Mouse (Mus musculus) thymus, postnatal 14 days (tissue): ENCODE data around the gene Cdh1.
"Not testable (repeated sequence)": the region's sequence is repeated elsewhere in the genome, so short reads cannot be mapped to it uniquely, and the experiment has no call there.

ENCODE experiments used
- DNase-seq: peaks from one replicate; pipeline ENCODE4 v3.0.0; 2021

The Cdh1 gene

GRCm38 (mm10) chr8:106595623-106596022 lies 7.5 kb upstream of the Cdh1 start:
- DNase-seq = not testable (repeated sequence)

- DNase-seq = no peak
Measured at GRCm38 (mm10) chr8:106597067-106597466, 6.1 kb upstream of the Cdh1 start.

GRCm38 (mm10) chr8:106599265-106599979 lies 3.7 kb upstream of the Cdh1 start:
- no peak for DNase-seq

GRCm38 (mm10) chr8:106603933-106604332 lies 782 bp downstream of the Cdh1 start:
- peak; percentile 6 for DNase-seq

DNA sequence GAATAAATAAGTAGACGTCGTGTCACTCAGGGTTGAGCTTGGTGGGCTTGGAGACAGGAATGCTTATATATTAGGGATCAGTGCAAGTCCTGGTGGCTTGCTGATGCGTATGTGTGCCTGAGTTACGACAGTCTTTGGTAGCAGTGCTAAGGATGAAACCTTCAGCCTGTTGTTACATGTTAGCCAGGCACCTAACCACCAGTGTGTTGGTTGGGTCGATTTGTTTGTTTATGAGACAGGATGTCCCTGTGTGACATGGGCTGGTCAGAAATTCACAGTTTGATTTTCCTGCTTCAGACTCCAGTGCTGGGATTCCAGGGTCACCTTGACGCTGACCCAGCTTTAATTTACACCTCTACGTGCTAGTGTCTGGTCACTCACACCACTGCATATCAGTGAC lies 2.5 kb downstream of the Cdh1 start:
- no peak for DNase-seq

- no peak for DNase-seq
Measured at GRCm38 (mm10) chr8:106606121-106606520, 3.0 kb downstream of the Cdh1 start.

DNA sequence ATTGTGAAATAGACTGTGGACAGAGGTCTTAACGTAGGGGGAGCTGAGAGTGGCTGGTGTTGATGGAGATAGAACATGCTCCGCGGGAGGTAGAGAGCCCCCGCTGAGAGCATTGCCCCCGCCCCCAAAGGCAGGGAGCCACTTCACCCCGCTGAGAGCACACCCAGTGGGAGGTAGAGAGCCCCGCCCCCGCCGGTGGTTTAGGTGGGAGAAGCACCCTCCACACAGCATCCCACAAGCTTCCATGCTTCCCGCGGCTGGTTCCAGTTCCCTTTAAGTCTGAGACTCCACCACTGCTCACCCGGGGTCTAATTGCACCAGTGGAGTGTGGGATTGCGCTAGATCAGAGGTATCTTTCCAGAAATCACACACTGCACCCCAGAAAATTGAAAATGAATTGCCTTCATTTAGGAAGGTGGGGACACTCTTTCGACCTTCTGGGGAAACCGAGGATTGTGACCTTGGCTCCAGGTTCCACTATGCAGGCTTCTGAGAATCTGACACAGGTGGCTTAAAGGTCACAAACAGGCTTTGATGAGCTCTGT lies 3.5 kb downstream of the Cdh1 start:
- DNase-seq = peak; percentile 8

GRCm38 (mm10) chr8:106607783-106608182 lies 4.6 kb downstream of the Cdh1 start:
- not testable (repeated sequence) for DNase-seq

- DNase-seq = no peak
Measured at GRCm38 (mm10) chr8:106608425-106608824, 5.3 kb downstream of the Cdh1 start.

GRCm38 (mm10) chr8:106609076-106609903 lies 6.1 kb downstream of the Cdh1 start:
- DNase-seq = no peak

GRCm38 (mm10) chr8:106610958-106611640 lies 7.9 kb downstream of the Cdh1 start:
- no peak for DNase-seq

DNA sequence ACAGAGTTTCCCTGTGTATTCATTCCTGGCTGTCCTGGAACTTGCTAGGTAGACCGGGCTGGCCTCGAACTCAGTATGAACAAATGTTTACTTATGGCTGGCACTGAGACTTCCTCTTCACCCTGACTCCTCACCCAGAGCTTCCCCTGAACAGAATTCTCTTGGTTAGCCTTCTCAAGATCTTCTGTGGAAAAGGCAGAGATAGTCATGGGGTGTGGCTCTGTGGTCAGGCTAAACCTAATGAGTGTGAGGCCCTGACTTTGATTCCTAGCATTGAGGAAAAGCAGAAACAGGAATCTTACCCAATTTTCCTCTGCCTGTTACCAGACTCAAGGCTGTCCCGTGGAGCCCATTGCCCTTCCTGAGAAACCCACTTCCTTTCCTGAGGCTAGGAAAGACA lies 8.9 kb downstream of the Cdh1 start:
- no peak for DNase-seq

GRCm38 (mm10) chr8:106614704-106615103 lies 11.6 kb downstream of the Cdh1 start:
- DNase-seq = no peak

GRCm38 (mm10) chr8:106615661-106616299 lies 12.6 kb downstream of the Cdh1 start:
- DNase-seq = no peak

GRCm38 (mm10) chr8:106616679-106617078 lies 13.5 kb downstream of the Cdh1 start:
- DNase-seq = no peak

- DNase-seq = no peak
Measured at GRCm38 (mm10) chr8:106617196-106617595, 14.0 kb downstream of the Cdh1 start.

- DNase-seq = no peak
Measured at GRCm38 (mm10) chr8:106617865-106618264, 14.7 kb downstream of the Cdh1 start.

DNA sequence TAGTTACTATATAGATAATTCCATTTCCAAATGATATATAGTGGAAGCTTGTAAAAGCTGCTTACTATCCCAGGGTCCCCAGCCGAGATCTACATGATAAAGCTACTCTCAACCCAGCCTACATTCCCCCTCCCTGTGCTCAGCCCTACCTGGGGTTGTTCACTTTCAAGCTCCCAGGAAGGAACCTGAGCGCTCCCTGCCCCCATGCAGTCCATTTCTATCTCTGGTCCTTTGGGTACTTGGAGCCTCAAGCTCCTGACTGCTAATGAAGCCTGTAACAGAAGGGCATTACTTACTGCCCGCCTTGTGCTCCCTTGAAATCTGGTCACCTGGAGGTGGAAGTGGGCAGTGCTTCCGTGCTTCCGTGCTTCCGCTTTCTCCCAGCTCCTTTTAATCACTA lies 15.2 kb downstream of the Cdh1 start:
- DNase-seq = no peak

DNA sequence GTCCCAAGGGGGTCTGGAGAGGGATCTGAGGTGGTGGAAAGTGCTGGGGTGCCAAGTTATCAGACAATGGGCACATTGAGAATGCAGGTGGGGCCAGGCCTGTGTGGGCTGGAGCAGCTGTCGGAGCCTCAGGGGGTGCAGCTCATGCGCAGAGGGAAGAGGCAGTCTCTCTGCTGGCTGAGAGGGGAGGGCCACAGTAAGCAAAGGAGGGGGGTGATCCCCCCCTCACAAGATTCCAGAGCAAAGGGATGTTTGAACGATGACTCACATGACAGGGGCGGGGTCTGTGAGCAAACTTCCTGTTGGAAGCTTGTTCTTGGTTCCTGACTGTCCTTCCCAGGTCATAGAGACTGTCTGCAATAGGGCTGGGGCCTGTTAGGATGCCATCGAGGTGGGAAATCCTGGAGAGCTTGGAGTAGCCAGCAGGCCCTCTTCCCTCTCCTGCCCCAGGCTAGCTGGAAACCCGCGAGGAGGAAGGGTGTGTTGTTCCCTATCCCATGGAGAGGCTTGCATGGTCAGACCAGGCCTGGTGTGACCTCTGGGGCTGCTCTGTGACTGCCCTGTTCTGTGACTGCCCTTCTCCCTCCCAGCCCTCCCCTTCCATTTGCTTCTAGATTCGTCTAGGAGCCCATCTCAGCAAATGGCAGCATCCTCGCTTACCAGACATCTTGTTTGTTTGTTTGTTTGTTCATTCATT lies 16.5 kb downstream of the Cdh1 start:
- DNase-seq = no peak

DNA sequence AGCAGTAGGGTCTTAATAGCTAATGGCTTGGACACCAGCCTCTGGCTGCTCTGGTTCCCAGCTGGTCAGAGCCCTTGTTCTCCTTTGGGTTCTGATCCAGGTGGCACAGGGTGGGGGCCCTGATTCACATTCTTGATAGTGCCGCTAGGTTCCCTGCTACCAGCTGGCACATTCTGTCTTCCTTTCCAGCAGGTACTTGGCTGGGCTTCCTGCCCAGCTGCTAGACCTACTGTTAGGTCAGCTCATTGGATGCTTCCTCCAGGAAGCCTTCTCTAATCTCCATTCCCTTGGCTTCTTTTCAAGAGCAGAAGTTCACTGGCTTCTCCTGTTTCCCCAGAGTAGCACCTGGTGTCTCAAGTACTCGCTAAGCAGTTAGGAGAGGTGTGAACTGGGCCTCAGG lies 17.3 kb downstream of the Cdh1 start:
- no peak for DNase-seq

- no peak for DNase-seq
Measured at GRCm38 (mm10) chr8:106623016-106623415, 19.9 kb downstream of the Cdh1 start.

GRCm38 (mm10) chr8:106623451-106623850 lies 20.3 kb downstream of the Cdh1 start:
- DNase-seq = no peak
